17 mouse cellular contexts compared by ENCODE assay signal in the genomic region with DNA sequence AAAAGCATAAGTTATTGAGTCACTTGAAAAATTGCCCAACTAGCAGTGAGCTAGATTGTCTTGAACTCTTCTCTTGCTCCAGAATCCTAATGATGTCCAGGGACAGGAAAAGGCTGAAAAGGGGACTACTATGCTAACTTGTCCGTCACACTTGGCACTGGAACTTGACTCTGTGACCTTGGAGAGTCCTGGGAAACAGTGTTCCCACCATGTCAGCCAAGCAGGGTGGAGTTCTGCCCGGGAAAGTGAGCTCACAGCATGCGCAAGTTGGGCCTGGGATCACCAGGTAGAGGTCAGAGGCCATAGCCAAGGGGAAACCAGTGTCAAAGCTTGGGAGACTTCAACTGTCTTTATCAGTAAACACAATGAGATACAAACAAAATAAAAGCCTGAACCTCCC.
DNase-seq lines count a peak whose midpoint lies in the region; ATAC-seq and TF ChIP-seq lines count a peak whose summit lies in the region.
"Had no signal": no experiment of that assay in that cellular context is flagged by ENCODE, and none has a peak within 500 bp of the region (broad histone marks: within the 10 kb centered on the region; RNA-seq: fewer than 3 reads in every experiment).

No protein-coding gene starts in this region.

- TF ChIP-seq POLR2A in liver, adult 2 months (IDR thresholded peaks at IDR 0.05; ENCODE audit: extremely low read depth, insufficient read depth, low read length): no peak

- no peak overlapping the region for H3K4me3 ChIP-seq in liver, adult 2 months (ENCODE audit: insufficient read depth, low read depth, low read length)
- no peak overlapping the region for H3K4me3 ChIP-seq in liver, postnatal 0 days (ENCODE audit: low read depth, low read length)
- H3K4me3 ChIP-seq: embryonic facial prominence, embryonic 12.5 days; forebrain, embryonic 15.5 days; hindbrain, embryonic 12.5 days had no signal

- no peak for TF ChIP-seq CTCF in liver, adult 2 months (IDR thresholded peaks at IDR 0.05; ENCODE audit: low read depth, low read length)
- no peak for TF ChIP-seq CTCF in liver, postnatal 0 days (IDR thresholded peaks at IDR 0.05; ENCODE audit: low read depth)

- H3K9ac ChIP-seq in liver, adult 2 months (ENCODE audit: low read depth, low read length): no peak overlapping the region
- H3K9ac ChIP-seq in liver, postnatal 0 days (replicated peaks): no peak overlapping the region
- H3K9ac ChIP-seq: embryonic facial prominence, embryonic 12.5 days; forebrain, embryonic 15.5 days; hindbrain, embryonic 12.5 days had no signal

- intact Hi-C loops in heart, postnatal 14 days (cut with DNase I): no loop called here

- H3K27ac ChIP-seq in liver, adult 2 months (replicated peaks; ENCODE audit: insufficient read depth, low read depth, low read length): no peak overlapping the region
- no peak overlapping the region for H3K27ac ChIP-seq in liver, postnatal 0 days (ENCODE audit: low read depth)
- H3K27ac ChIP-seq: embryonic facial prominence, embryonic 12.5 days; forebrain, embryonic 15.5 days; hindbrain, embryonic 12.5 days; hindbrain, postnatal 0 days had no signal

- H3K27me3 ChIP-seq in liver, adult 2 months (ENCODE audit: control insufficient read depth, insufficient read depth, low read length): no peaks in the 10 kb centered on the region
- H3K27me3 ChIP-seq in liver, postnatal 0 days (ENCODE audit: insufficient read depth, low read length): no peaks in the 10 kb centered on the region
- H3K27me3 ChIP-seq: embryonic facial prominence, embryonic 12.5 days; forebrain, embryonic 15.5 days; hindbrain, embryonic 12.5 days; Patski had no signal

- no peaks in the 10 kb centered on the region for H3K9me3 ChIP-seq in liver, postnatal 0 days (ENCODE audit: low read length)
- H3K9me3 ChIP-seq: embryonic facial prominence, embryonic 12.5 days; forebrain, embryonic 15.5 days; hindbrain, embryonic 12.5 days had no signal

- WGBS in liver, adult 2 months: 61% methylated on average over 3 of the region's 3 CpGs
- WGBS in liver, postnatal 0 days (ENCODE audit: insufficient replicate concordance): 76% methylated on average over 3 of the region's 3 CpGs

- no peak overlapping the region for H3K4me2 ChIP-seq in liver, postnatal 0 days (ENCODE audit: low read depth, low read length)
- H3K4me2 ChIP-seq: embryonic facial prominence, embryonic 12.5 days; forebrain, embryonic 15.5 days; hindbrain, embryonic 12.5 days had no signal

- peak; percentile 23 for DNase-seq in adrenal gland, postnatal 10 days
- DNase-seq in adrenal gland, postnatal 4 days (ENCODE audit: low spot score in 2 of 2): no peak
- peak; percentile 92 for DNase-seq in heart, adult 11 months
- no peak for DNase-seq in heart, postnatal 14 days
- DNase-seq in liver, adult 2 months (ENCODE audit: extremely low read depth, low read depth, low spot score): peak; percentile 18
- DNase-seq in liver, postnatal 0 days: no peak
- DNase-seq in cerebellum, adult 9-11 months: no peak
- DNase-seq: cerebellum, adult 11 months; cerebellum, adult 8-10 months; cerebellum, postnatal 25 days; gastrocnemius, postnatal 36 days; kidney, adult 11 months had no signal

- H3K36me3 ChIP-seq in liver, adult 2 months (ENCODE audit: control insufficient read depth, insufficient read depth, low read length): peaks cover 25% of the 10 kb centered on the region
- peaks cover 7% of the 10 kb centered on the region; the same call in 1 of the 2 replicates for H3K36me3 ChIP-seq in liver, postnatal 0 days (replicated peaks; ENCODE audit: insufficient read depth, low read length)

- no peaks in the 10 kb centered on the region for H3K4me1 ChIP-seq in liver, adult 2 months (ENCODE audit: control insufficient read depth, insufficient read depth, low read length)
- no peaks in the 10 kb centered on the region for H3K4me1 ChIP-seq in liver, postnatal 0 days (ENCODE audit: insufficient read depth)
- H3K4me1 ChIP-seq: forebrain, embryonic 15.5 days; hindbrain, embryonic 12.5 days had no signal

- no peak for TF ChIP-seq EP300 in liver, postnatal 0 days (IDR thresholded peaks at IDR 0.05; ENCODE audit: low read depth)

- no peak for ATAC-seq in liver, postnatal 0 days
- ATAC-seq: forebrain, embryonic 15.5 days; hindbrain, postnatal 0 days; Patski had no signal

- no peaks in the 10 kb centered on the region for H3K79me2 ChIP-seq in liver, adult 2 months (ENCODE audit: control insufficient read depth, insufficient read depth, low read length)

Comparison
In these comparisons a context has a peak if more than half of its experiments do, and no peak if none do; other contexts are left out.
1. DNase-seq: peak in adrenal gland, postnatal 10 days (single experiment), heart, adult 11 months (single experiment) and liver, adult 2 months (single experiment); none in adrenal gland, postnatal 4 days (0 of 2), heart, postnatal 14 days (0 of 2), liver, postnatal 0 days (single experiment) and cerebellum, adult 9-11 months (single experiment).